Mouse (Mus musculus) mouse embryonic stem cell (cell line): ENCODE results near the gene Tmem121.
"Not testable (repeated sequence)": the region's sequence is repeated elsewhere in the genome, so short reads cannot be mapped to it uniquely, and the experiment has no call there.

ENCODE experiments used
- in situ Hi-C, 2 experiments: fragments of 300-500 bp; cut with MboI; formaldehyde crosslinking; loops; 1 replicate in 1 of 2; 3 replicates in 1 of 2; pipeline ENCODE4 v1.14.3; 2019 to 2020; ENCODE audit warnings: low sequenced_read_pairs in 2 of 2, low pct_unique_long_range_greater_than_20kb in 1 of 2, mixed read lengths in 1 of 2; ENCODE audit not compliant: unreplicated experiment in 1 of 2

The Tmem121 gene

GRCm38 (mm10) chr12:113231551-113232263 is 46.0 kb downstream of the Tmem121 start:
- in situ Hi-C loops, result not testable (repeated sequence)

- in situ Hi-C loops, result not testable (repeated sequence)
Measured at GRCm38 (mm10) chr12:113232264-113232750, 46.6 kb downstream of the Tmem121 start.
